8 mouse cellular contexts compared by ENCODE assay signal in the genomic region with DNA sequence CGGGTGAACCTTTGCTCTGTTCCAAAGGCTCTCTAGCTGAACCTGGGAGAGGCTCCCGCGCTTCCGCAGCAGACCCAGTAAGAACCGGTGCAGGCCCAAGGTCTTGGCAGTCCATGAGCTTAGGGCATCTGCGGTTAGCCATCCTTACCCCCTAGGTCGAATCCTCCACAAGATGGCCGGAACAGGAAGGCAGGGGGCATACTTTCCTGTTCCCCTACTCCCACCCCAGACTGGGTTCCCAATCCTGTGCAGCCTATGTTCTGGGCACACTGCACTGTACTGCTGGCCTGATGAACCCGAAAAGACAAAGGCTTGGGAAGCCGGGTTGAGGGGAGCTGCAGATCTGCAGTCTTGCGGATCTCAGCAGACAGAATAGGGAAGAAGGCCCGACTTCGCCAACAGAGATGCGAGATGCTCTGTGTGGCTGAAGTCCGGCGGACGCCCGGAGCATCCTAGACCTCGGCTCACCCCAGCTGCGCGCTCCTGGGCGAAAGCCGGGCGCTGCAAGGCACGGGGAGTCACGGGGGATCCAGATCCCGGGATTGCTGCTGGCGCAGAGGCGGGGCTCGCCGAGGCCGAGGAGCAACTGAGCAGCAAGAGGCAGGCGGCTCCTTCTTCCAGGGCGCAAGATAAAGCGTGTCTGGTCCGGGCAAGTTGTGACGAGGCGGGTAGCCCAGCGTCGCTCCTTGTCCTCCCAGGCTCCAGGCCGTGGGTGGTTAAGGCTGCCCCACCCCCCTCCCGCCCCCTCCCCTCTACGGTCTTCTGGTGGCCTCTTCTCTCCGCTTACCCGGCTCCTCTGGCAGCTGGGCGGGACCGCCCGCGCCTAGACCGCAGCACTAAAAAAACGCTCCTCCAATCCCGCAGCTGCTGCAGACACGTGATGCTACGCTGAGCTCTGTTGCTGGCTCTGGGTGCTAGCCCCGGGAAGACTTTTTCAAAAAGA. TPM values are rescaled to one million over a fixed set of nuclear protein-coding genes. Genes with fewer than 3 reads are reported as not detected.
DNase-seq lines count a peak whose midpoint lies in the region; ATAC-seq lines count a peak whose summit lies in the region.

A gene (minus strand): TSS at position 788 of the 943 bp plus-strand sequence.

- H3K4me3 ChIP-seq in intestine, embryonic 16.5 days (ENCODE audit: low read length) = peak within 1 kb of the TSS; percentile 55
- peak within 1 kb of the TSS; percentile 70 for H3K4me3 ChIP-seq in midbrain, embryonic 11.5 days (ENCODE audit: low read depth, low read length)

- peaks cover 12% of the 10 kb centered on the region for H3K27me3 ChIP-seq in intestine, embryonic 16.5 days (replicated peaks; ENCODE audit: control insufficient read depth, insufficient read depth, low read length)
- H3K27me3 ChIP-seq in midbrain, embryonic 11.5 days (ENCODE audit: control insufficient read depth, insufficient read depth, low read length) = peaks cover 10% of the 10 kb centered on the region
- H3K27me3 ChIP-seq in splenic B cell, adult 2 months (ENCODE audit: control insufficient read depth, insufficient read depth, low read length, poor library complexity, severe bottlenecking) = no peaks in the 10 kb centered on the region; the same call in 1 of the 2 replicates

- peak within 1 kb of the TSS; percentile 66 for H3K9ac ChIP-seq in intestine, embryonic 16.5 days (ENCODE audit: low read depth, low read length)
- H3K9ac ChIP-seq in midbrain, embryonic 11.5 days (ENCODE audit: low read length) = peak within 1 kb of the TSS; percentile 88

- peak within 1 kb of the TSS; percentile 60 for H3K27ac ChIP-seq in intestine, embryonic 16.5 days (ENCODE audit: low read length)
- peak within 1 kb of the TSS; percentile 86 for H3K27ac ChIP-seq in midbrain, embryonic 11.5 days (ENCODE audit: low read depth, low read length)

- H3K36me3 ChIP-seq in intestine, embryonic 16.5 days (ENCODE audit: control insufficient read depth, insufficient read depth, low read length) = no peaks in the 10 kb centered on the region
- no peaks in the 10 kb centered on the region for H3K36me3 ChIP-seq in midbrain, embryonic 11.5 days (ENCODE audit: control insufficient read depth, insufficient read depth, low read length)
- H3K36me3 ChIP-seq in splenic B cell, adult 2 months (ENCODE audit: control insufficient read depth, insufficient read depth, low read length, poor library complexity, severe bottlenecking) = no peaks in the 10 kb centered on the region

- peak; percentile 87 for ATAC-seq in intestine, embryonic 16.5 days
- ATAC-seq in midbrain, embryonic 11.5 days (ENCODE audit: low FRiP score) = peak; percentile 92

- H3K4me2 ChIP-seq in intestine, embryonic 16.5 days (ENCODE audit: low read depth, low read length) = peak within 1 kb of the TSS; percentile 81
- H3K4me2 ChIP-seq in midbrain, embryonic 11.5 days = peak within 1 kb of the TSS; percentile 89

- H3K9me3 ChIP-seq in intestine, embryonic 16.5 days (ENCODE audit: control insufficient read depth, low read length) = no peaks in the 10 kb centered on the region
- H3K9me3 ChIP-seq in midbrain, embryonic 11.5 days (ENCODE audit: control insufficient read depth, low read length) = no peaks in the 10 kb centered on the region

- peaks cover 27% of the 10 kb centered on the region for H3K4me1 ChIP-seq in intestine, embryonic 16.5 days (ENCODE audit: control insufficient read depth, insufficient read depth, low read length)
- H3K4me1 ChIP-seq in midbrain, embryonic 11.5 days (ENCODE audit: control insufficient read depth, insufficient read depth, low read length) = peaks cover 34% of the 10 kb centered on the region

- intact Hi-C loops in left cerebral cortex, postnatal 4 days (cut with DNase I) = no loop called here

- DNase-seq in layer of hippocampus, adult 11-12 months (ENCODE audit: low spot score) = peak; percentile 77
- DNase-seq in layer of hippocampus, adult 9-10 months (ENCODE audit: low spot score) = no peak
- DNase-seq in embryo, embryonic 11 days = peak; percentile 91
- DNase-seq in gastrocnemius, postnatal 4 days (ENCODE audit: low spot score in 2 of 2) = peak; percentile 35 to 70
- peak; percentile 75 for DNase-seq in left cerebral cortex, postnatal 4 days
- peak; percentile 97 for DNase-seq in midbrain, embryonic 11.5 days (ENCODE audit: low spot score, missing footprints)
- peak; percentile 58 for DNase-seq in splenic B cell, adult 2 months (ENCODE audit: low read depth, low spot score)

- WGBS in intestine, embryonic 16.5 days = 2% methylated on average over 54 of the region's 55 CpGs
- under 1% methylated on average over 53 of the region's 55 CpGs for WGBS in midbrain, embryonic 11.5 days

RNA-seq across cellular contexts. Expression of the gene that starts here (rescaled TPM):
- total RNA-seq in gastrocnemius, postnatal 4 days (2021) = 10 to 100 TPM; 14.0 to 14.4 TPM
- polyA plus RNA-seq in intestine, embryonic 16.5 days (2015; fragmentation: Nextera tagmentation; extraction: Ambion mirVana) = 5.9 and 6.8 TPM in 2 replicates
- total RNA-seq in left cerebral cortex, postnatal 4 days (2021) = 100 to 1,000 TPM; 180 to 196 TPM
- 28.2 and 32.2 TPM in 2 replicates for polyA plus RNA-seq in midbrain, embryonic 11.5 days (2014; fragmentation: Nextera tagmentation; extraction: Ambion mirVana)

Comparison
In these comparisons a context has a peak if more than half of its experiments do, and no peak if none do; other contexts are left out.
1. RNA of the gene that starts here (total RNA-seq): 180 to 196 TPM in left cerebral cortex, postnatal 4 days; 14.0 to 14.4 TPM in gastrocnemius, postnatal 4 days; every median in the first group is over 10 times any median in the second.